8 mouse cellular contexts compared by ENCODE assay signal in genomic region chr1:191574871-191575457, GRCm38 (mm10). TPM values are rescaled to one million over a fixed set of nuclear protein-coding genes. Genes with fewer than 3 reads are reported as not detected.
DNase-seq lines count a peak whose midpoint lies in the region; ATAC-seq lines count a peak whose summit lies in the region.

No protein-coding gene starts in this region.

- peaks cover 9% of the 10 kb centered on the region for H3K36me3 ChIP-seq in forebrain, embryonic 13.5 days (ENCODE audit: poor library complexity, severe bottlenecking)
- H3K36me3 ChIP-seq in kidney, embryonic 15.5 days = peaks cover 20% of the 10 kb centered on the region
- H3K36me3 ChIP-seq in stomach, embryonic 15.5 days = no peaks in the 10 kb centered on the region

- peak; percentile 9 for ATAC-seq in activated CD4-positive, CD25-positive, alpha-beta regulatory T cell, adult 4 months
- peak; percentile 36 for ATAC-seq in forebrain, embryonic 13.5 days
- peak; percentile 61 for ATAC-seq in kidney, embryonic 15.5 days (replicated peaks; ENCODE audit: low FRiP score)
- peak; percentile 21 for ATAC-seq in stomach, embryonic 15.5 days (ENCODE audit: insufficient read depth, low FRiP score, low read depth)

- peak; percentile 26 to 68 for DNase-seq in left cerebral cortex, postnatal 10 days (ENCODE audit: extremely low spot score in 1 of 2, low spot score in 2 of 2)
- no peak for DNase-seq in left cerebral cortex, adult 8-10 months (ENCODE audit: low spot score in 2 of 2)
- DNase-seq in lung, postnatal 36 days = peak; percentile 41
- DNase-seq in frontal cortex, adult 2 months (ENCODE audit: extremely low spot score in 1 of 2, low spot score in 1 of 2) = no peak

- intact Hi-C loops in left cerebral cortex, postnatal 10 days (cut with DNase I) = loop anchor here (5.0 kb wide), 2 partner anchors 152 to 242 kb away; no protein-coding TSS in a partner anchor

- WGBS in forebrain, embryonic 13.5 days = under 1% methylated on average over 52 of the region's 52 CpGs
- WGBS in kidney, embryonic 15.5 days = 0% methylated on average over 52 of the region's 52 CpGs
- under 1% methylated on average over 52 of the region's 52 CpGs for WGBS in stomach, embryonic 15.5 days

- peaks cover 46% of the 10 kb centered on the region for H3K4me1 ChIP-seq in forebrain, embryonic 13.5 days
- H3K4me1 ChIP-seq in kidney, embryonic 15.5 days = peaks cover 31% of the 10 kb centered on the region
- H3K4me1 ChIP-seq in stomach, embryonic 15.5 days = peaks cover 16% of the 10 kb centered on the region

- peak overlapping the region; percentile 72 for H3K9ac ChIP-seq in forebrain, embryonic 13.5 days
- peak overlapping the region; percentile 84 for H3K9ac ChIP-seq in kidney, embryonic 15.5 days
- peak overlapping the region; percentile 89 for H3K9ac ChIP-seq in stomach, embryonic 15.5 days

- peak overlapping the region; percentile 78 for H3K27ac ChIP-seq in forebrain, embryonic 13.5 days
- peak overlapping the region; percentile 97 for H3K27ac ChIP-seq in kidney, embryonic 15.5 days
- H3K27ac ChIP-seq in stomach, embryonic 15.5 days = peak overlapping the region; percentile 95

- peak overlapping the region; percentile 86 for H3K4me3 ChIP-seq in forebrain, embryonic 13.5 days
- H3K4me3 ChIP-seq in kidney, embryonic 15.5 days (replicated peaks) = peak overlapping the region; percentile 96
- peak overlapping the region; percentile 90 for H3K4me3 ChIP-seq in stomach, embryonic 15.5 days (replicated peaks)

- no peaks in the 10 kb centered on the region for H3K27me3 ChIP-seq in forebrain, embryonic 13.5 days
- no peaks in the 10 kb centered on the region for H3K27me3 ChIP-seq in kidney, embryonic 15.5 days
- no peaks in the 10 kb centered on the region for H3K27me3 ChIP-seq in stomach, embryonic 15.5 days (replicated peaks)

- H3K4me2 ChIP-seq in forebrain, embryonic 13.5 days = peak overlapping the region; percentile 69
- peak overlapping the region; percentile 74 for H3K4me2 ChIP-seq in kidney, embryonic 15.5 days
- peak overlapping the region; percentile 74 for H3K4me2 ChIP-seq in stomach, embryonic 15.5 days

- H3K9me3 ChIP-seq in forebrain, embryonic 13.5 days (replicated peaks) = no peaks in the 10 kb centered on the region
- H3K9me3 ChIP-seq in kidney, embryonic 15.5 days (replicated peaks) = 0 out of 2 replicates have a peak, but pooled peaks cover 1% of the 10 kb centered on the region
- H3K9me3 ChIP-seq in stomach, embryonic 15.5 days = no peaks in the 10 kb centered on the region

RNA-seq across cellular contexts. Expression of gene Dtl, which starts 0.4 kb away (rescaled TPM):
- total RNA-seq in left cerebral cortex, postnatal 10 days (2021) = 1 to 10 TPM; 4.3 to 4.7 TPM
- 1 to 10 TPM; 3.9 to 5.9 (median 5.5) TPM for total RNA-seq in left cerebral cortex, adult 8-10 months (2022)
- 10 to 100 TPM; 11.2 to 16.9 TPM for polyA plus RNA-seq in activated CD4-positive, CD25-positive, alpha-beta regulatory T cell, adult 4 months (2017; shearing (Covaris generic))
- 44.4 and 51.0 TPM in 2 replicates for polyA plus RNA-seq in forebrain, embryonic 13.5 days (2015; fragmentation: Nextera tagmentation; extraction: Ambion mirVana)
- 59.7 and 60.1 TPM in 2 replicates for polyA plus RNA-seq in kidney, embryonic 15.5 days (2015; fragmentation: Nextera tagmentation; extraction: Ambion mirVana)
- polyA plus RNA-seq in stomach, embryonic 15.5 days (2015; fragmentation: Nextera tagmentation; extraction: Ambion mirVana) = 41.8 and 44.4 TPM in 2 replicates
- 3.5 and 4.3 TPM in 2 replicates for polyA plus RNA-seq in frontal cortex, adult 2 months (2012; rRNA removed)

RNA-seq across cellular contexts. Expression of gene Ints7, which starts 0.5 kb away (rescaled TPM):
- 10 to 100 TPM; 33.1 to 35.2 TPM for total RNA-seq in left cerebral cortex, postnatal 10 days (2021)
- 10 to 100 TPM; 29.0 to 36.4 (median 32.3) TPM for total RNA-seq in left cerebral cortex, adult 8-10 months (2022)
- polyA plus RNA-seq in activated CD4-positive, CD25-positive, alpha-beta regulatory T cell, adult 4 months (2017; shearing (Covaris generic)) = 10 to 100 TPM; 36.7 to 41.6 TPM
- 57.9 and 62.9 TPM in 2 replicates for polyA plus RNA-seq in forebrain, embryonic 13.5 days (2015; fragmentation: Nextera tagmentation; extraction: Ambion mirVana)
- polyA plus RNA-seq in kidney, embryonic 15.5 days (2015; fragmentation: Nextera tagmentation; extraction: Ambion mirVana) = 65.2 and 71.2 TPM in 2 replicates
- polyA plus RNA-seq in stomach, embryonic 15.5 days (2015; fragmentation: Nextera tagmentation; extraction: Ambion mirVana) = 46.8 and 50.5 TPM in 2 replicates
- polyA plus RNA-seq in frontal cortex, adult 2 months (2012; rRNA removed) = 43.5 and 44.2 TPM in 2 replicates

Comparison
In these comparisons a context has a peak if more than half of its experiments do, and no peak if none do; other contexts are left out.
1. DNase-seq: peak in left cerebral cortex, postnatal 10 days (2 of 2) and lung, postnatal 36 days (single experiment); none in left cerebral cortex, adult 8-10 months (0 of 2) and frontal cortex, adult 2 months (0 of 2).
2. ATAC-seq: peak in every context shown above with its lines; median percentile 61 in kidney, embryonic 15.5 days; 36 in forebrain, embryonic 13.5 days; 21 in stomach, embryonic 15.5 days; 9 in activated CD4-positive, CD25-positive, alpha-beta regulatory T cell, adult 4 months.
3. Peak in every context shown above with its lines, with median percentiles within 50 percentile points of each other: H3K27ac ChIP-seq, H3K4me2 ChIP-seq, H3K4me3 ChIP-seq and H3K9ac ChIP-seq.